Mouse (Mus musculus) T-cell, adult 2 months (primary cell): ENCODE results near the gene Cybrd1.

Source experiments
- DNase-seq: peaks from one replicate; pipeline ENCODE4 v3.0.0; 2022; ENCODE audit warnings: low spot score

Cybrd1 gene

DNA sequence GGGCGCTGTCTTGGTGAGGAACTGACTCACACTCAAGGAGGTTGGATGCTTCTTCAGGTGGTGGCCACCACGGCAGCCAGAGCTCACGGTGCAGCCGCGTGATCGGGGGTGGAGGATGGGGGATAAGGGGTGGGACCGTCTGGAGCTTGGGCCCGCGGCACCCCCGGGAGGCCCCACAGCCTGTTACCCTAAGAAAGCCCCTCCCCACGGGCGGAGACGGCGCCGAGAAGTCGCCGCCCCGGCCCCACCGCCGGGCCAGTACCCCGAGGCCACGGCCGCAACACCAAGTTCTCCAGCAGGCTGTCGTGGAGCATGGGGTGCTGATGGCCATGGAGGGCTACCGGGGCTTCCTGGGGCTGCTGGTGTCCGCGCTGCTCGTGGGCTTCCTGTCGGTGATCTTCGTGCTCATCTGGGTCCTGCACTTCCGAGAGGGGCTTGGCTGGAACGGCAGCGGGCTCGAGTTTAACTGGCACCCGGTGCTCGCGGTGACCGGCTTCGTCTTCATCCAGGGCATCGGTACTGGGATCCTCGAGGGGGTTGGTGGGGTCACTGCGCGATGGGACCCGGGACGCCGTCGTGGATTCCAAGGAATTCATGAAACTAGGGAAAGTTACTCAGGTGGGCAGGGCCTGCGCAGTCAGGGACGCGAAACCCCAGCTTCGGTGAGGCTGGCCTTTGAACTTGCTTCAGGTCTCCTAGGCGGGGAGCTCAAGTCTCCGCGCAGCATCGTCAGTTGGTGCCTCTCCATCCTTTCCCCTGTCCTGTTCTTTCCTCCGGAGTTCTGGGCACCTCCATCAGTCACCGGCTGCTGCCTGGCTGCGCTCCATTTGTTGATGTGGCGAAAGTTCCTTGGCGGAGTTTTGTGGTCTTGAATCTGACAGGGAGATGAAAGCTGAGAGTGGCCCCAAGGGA lies at the start of gene Cybrd1:
Gene Cybrd1, plus strand, starts transcription at position 127 of the 912 bp plus-strand sequence.
- DNase-seq = peak; percentile 22

- no peak for DNase-seq
These were observed 46.1 kb upstream of the Cybrd1 start for GRCm38 (mm10) chr2:71071601-71072000.

DNA sequence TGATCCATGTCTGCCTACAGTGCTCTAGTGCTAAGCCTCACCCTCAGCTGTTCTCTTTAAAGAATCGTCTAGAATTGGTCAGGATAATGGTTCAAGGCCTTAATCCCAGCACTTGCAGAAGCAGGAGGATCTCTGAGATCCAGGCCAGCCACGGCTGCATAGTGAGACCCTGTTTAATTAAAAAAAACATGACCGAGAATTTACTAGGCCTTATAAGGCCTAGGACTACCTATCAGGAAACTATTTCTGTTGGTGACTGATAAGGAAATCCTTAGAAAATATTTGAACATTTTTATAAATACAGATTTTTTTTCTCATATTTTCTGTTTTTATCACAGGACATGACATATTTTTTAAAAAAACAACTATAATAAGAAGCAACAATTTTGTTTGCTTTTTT lies 44.4 kb upstream of the Cybrd1 start:
- no peak for DNase-seq

DNA sequence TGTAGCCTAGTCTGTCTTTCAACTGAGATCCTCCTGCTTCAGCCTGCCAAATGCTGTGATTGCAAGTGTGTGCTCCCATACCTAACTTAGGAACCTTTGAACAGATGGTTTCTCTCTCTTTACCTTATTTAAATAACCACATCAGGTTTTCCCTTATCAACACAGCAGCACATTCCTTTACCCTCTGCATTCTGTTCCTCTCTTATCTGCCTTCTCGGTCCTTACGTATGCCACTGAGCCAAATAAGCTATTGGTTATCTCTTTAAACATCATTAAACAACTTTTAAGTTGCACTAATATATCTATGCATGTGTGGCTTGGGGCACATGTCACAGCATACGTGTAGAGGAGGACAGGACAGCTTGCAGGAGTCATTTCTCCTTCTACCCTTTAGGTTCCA lies 43.9 kb upstream of the Cybrd1 start:
- no peak for DNase-seq

DNA sequence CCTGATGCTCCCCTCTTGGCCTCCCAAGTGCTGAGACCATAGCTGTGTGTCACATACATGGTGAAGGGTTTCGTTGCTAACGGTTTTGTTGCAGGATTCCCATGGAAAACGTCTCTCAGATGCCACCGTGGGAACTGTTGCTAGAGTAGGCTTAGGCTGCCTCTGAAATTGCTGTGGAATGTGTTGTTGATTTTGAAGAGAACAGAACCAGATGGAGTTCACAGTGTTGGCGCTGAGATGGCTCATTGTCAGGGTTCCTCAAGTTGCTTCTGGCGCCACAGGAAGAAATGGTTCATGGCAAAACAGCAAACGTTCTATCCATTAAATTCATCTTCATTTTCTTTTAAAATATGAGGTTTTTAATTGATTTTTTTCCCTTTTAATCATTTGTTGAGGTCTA lies 35.3 kb upstream of the Cybrd1 start:
- no peak for DNase-seq

- no peak for DNase-seq
These were observed 34.1 kb upstream of the Cybrd1 start for GRCm38 (mm10) chr2:71083454-71084193.

DNA sequence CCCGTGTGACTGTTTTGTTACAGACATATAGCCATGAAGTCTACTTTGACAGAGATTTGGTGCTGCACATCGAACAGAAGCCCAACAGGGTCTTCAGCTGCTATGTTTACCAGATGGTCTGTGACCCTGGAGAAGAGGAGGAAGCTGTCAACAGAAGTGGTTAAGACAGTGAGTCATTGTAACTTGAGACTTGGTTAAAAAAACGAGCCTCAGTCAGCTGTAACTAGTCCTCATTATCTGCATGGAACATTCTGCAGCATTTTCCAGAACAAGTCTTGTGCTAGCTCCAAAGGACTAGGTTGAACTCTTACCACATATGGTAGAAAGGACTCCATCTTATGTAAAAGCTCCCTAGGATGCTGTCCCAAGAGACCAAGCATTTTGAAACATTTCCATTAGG lies 28.0 kb upstream of the Cybrd1 start:
- DNase-seq = no peak

GRCm38 (mm10) chr2:71090660-71091445 lies 26.9 kb upstream of the Cybrd1 start:
- peak; percentile 8 for DNase-seq

DNA sequence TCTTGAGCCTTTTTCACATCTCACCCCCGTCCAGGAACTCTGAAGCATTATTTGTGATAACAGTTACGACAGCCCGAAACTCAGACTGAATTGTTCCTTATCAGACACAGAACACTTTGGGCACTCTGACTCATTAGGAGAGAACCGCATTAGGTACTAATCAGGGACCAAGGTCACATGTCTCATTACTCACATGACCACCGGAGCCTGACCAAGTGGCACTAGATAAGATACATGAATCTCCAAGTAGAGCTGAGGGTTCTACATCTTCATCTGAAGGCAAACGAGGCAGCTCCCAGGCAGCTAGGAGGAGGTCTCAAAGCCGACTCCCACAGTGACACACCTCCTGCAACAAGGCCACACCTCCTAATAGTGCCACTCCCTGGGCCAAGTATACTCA lies 21.6 kb upstream of the Cybrd1 start:
- no peak for DNase-seq

- DNase-seq = no peak
These were observed 15.0 kb upstream of the Cybrd1 start for GRCm38 (mm10) chr2:71102621-71103291.

DNA sequence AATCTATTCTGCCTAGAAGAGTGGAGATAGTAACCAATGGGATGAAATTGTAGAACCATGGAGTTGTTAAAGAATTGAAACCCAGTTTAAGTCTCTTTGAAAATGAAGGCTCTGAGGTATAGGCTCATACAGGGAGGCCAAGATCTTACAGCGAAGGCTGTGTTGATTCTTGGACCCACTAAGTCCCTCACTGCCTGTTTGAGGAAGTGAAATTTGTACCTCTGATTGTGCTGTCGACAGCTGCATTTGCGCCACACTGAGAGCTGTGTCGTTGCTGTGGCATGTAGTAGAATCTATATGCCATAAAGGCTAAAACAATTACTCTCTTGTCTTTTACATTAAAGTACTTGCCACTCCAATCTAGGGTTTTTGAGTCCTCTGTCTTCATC lies 14.4 kb upstream of the Cybrd1 start:
- no peak for DNase-seq

DNA sequence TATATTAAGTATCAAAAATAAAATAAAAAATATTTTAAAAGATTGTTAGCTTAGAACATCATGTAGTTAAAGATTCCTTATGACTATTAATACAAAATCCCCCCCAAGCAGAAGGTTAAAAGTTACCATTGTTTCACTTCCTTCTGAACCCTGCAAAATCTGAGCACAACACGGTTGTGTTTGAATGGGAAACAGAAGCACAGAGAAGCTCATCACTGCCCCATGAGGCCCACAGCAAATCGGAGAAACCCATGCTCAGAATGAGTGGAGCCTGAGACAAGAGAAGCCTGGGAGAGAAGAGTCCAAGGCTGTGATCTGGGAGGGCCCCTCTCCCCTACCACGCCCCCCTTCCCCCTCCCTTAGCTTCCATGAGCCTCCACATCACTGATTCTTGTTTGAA lies 13.0 kb upstream of the Cybrd1 start:
- no peak for DNase-seq

- DNase-seq = no peak
These were observed 12.1 kb upstream of the Cybrd1 start for GRCm38 (mm10) chr2:71105469-71106215.

DNA sequence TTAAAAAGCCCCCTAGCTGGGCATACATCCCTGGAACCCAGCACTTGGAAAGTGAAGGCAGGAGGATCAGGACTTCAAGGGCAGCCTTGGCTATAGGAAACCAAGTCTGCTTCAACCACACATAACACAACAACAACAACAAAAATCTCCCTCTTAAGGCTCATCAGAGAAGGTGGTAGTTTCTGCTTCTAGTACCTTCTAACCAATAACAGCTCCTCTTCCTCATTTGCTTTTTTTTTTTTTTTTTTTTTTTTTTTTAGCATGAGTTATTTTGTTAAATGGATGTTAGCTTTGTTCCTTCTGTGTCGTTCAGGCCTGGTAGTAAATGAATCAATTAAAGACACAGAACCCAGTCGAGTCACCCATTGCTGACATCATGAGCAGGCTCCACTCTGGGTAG lies 10.5 kb upstream of the Cybrd1 start:
- DNase-seq = no peak

DNA sequence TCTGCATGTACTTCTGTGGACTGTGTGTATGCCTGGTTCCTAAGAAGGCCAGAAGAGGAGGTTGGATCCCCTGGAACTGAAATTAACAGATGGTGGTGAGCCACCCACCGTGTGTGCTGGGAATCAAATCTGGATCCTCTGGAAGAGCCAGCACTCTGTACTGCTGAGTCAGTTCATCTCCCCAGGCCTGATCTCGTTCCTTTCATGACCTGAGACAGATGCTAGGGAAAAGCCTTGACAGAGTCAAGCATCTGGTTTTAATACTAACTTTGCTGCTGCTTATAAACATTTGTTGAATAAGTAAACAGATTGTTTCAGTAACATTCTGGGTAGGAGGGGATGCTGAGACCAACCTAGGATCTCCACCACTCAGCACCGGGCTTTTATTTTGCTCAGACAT lies 9.2 kb upstream of the Cybrd1 start:
- DNase-seq = no peak

DNA sequence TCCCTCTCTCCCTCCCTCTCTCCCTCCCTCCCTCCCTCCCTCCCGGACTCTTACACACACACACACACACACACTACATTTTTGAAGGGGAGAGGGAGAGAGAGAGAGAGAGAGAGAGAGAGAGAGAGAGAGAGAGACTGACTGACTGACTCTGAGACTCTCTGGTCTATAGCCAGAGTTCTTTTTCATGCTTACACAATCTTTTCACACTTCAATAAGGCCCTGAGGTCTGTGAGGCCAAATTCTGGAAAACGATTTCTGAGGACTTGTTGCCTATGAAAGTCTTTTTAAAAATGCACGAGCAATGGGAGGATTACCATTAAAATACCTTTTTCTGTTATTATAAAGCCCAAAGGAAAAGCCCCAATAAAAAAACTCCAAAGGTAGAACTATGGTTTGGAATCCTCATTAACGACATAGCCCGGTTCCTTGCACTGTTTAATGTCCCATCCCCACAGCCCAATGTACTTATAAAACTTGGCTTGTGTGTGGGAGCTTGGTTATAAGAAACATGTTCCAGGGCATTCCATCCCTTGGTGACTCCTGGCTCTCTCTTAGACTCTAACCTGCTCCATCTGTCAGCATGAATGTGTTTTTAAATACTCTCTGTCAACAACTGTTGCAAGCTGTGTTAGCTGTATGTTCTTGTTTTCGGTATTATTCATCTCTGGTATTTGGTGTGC lies 4.1 kb upstream of the Cybrd1 start:
- no peak for DNase-seq

GRCm38 (mm10) chr2:71116151-71116550 lies 1.6 kb upstream of the Cybrd1 start:
- no peak for DNase-seq

DNA sequence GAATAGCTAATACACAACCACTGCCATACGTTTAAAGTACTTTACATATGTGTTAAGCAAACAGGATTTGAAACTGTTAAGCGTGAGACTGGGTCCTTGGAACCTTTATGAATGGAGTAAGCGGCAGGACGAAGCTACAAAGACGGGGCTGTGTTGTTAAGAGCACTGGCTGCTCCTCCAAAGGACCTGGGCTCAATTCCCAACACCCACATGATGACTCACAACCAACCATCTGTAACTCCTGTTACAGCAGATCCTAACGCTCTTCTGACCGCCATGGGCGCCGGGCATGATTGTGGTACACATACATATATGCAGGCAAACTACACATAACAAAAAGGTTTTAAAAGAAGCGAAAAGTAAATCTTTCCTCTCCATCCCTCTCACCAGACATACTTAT lies 3.1 kb downstream of the Cybrd1 start:
- no peak for DNase-seq

- DNase-seq = no peak
These were observed 3.7 kb downstream of the Cybrd1 start for GRCm38 (mm10) chr2:71121406-71121805.

DNA sequence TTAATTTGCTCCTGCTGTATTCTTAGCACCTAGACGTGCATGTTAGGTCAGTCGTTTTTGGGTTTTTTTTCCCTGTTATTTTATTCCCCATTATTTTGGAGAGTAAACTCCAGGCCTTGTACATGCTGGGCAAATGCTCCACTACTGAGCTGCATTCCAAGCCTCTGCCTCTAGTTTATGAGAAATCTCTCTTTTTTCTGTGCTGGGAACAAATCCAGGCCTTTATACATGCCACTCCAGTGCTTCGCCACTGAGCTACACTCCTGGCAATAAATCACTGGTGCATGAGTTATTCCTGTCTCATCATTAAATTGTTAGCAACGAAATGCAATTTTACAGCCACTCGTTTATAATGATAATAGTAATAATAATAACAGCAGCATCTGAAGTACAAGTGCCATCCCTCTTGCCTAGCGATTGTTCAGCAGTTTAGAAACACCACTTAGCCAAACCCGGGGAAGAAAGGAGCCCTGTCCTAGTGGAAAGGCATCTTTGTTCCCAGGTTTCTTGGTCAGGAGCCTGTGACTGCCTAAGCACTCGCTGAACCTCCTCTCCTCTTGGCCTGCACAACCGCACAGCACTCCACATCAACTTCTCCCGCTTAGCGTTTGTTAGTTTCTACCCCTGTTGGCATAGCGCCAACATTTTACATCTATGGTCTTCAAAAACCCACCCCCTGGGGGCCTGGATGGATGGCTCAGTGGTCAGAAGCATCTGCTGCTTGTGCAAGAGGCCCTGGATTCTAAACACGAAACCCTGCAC lies 4.7 kb downstream of the Cybrd1 start:
- no peak for DNase-seq
